Mouse (Mus musculus): ENCODE data around the gene Slc9a6. TPM values are rescaled to one million over a fixed set of nuclear protein-coding genes. Genes with fewer than 3 reads are reported as not detected.

The Slc9a6 gene
- polyA plus RNA-seq, 1 experiment from 2014 or later: 28.4 TPM

DNA sequence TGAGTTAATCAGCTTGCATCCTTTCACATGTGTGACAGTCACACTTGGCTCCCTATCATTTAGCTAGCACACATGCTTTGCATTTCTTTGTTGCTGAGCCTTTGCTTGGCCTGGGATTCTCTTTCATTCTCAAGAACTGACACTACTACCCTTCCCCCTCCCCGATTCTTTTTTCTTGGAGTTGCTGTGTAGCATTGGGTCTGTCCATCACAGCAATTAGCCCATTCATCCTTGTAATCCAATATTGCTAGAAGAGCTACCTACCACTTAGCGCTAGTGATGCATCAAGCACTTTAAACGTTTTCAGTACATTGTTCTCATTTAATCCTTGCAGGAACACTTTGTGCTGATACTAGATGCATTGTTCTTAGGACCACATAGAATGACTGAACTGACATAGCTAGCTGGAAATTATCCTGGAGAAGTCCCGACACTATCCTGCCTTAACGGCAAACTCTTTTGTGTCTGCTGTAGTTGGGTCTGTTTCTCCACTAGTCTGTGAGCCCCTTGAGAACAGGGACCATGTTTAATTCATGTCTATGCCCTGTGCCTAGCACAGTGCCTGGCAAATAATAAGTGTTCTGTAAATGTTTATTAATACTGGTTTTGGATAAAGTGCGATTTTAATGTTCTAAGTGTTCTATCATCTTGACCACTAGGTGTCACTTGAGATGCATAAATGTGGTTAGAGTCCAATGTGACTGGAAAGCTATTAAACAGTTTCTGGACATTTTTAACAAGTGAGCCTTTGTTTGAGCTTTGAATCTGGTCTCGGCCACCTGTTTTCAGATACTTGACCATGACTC is 40.2 kb downstream of the Slc9a6 start:
- 39% methylated on average over 7 of the region's 7 CpGs for WGBS
- H3K27ac ChIP-seq: no peak overlapping the region
- H3K4me3 ChIP-seq (replicated peaks): no peak overlapping the region
- H3K4me2 ChIP-seq: no peak overlapping the region
- H3K4me1 ChIP-seq: no peaks in the 10 kb centered on the region; the same call in 1 of the 2 replicates
- no peaks in the 10 kb centered on the region for H3K36me3 ChIP-seq (replicated peaks)
- H3K9ac ChIP-seq: no peak overlapping the region
- H3K27me3 ChIP-seq: no peaks in the 10 kb centered on the region
- no peaks in the 10 kb centered on the region for H3K9me3 ChIP-seq
- peak; percentile 41; the same call in 1 of the 2 replicates for ATAC-seq (ENCODE audit: low FRiP score)

- Histone ChIP-seq H3K4me2 (no peak overlapping the region), H3K4me1 (no peaks in the 10 kb centered on the region; the same call in 1 of the 2 replicates), H3K36me3 (replicated peaks) (no peaks in the 10 kb centered on the region), H3K4me3 (replicated peaks) (no peak overlapping the region), H3K9ac (no peak overlapping the region), H3K27ac (no peak overlapping the region), H3K9me3 (no peaks in the 10 kb centered on the region), H3K27me3 (no peaks in the 10 kb centered on the region)
- ATAC-seq (ENCODE audit: low FRiP score): no peak
- WGBS: 83% methylated on average over 2 of the region's 2 CpGs
These were observed 40.7 kb downstream of the Slc9a6 start for GRCm38 (mm10) chrX:56650355-56650652.

- H3K9me3 ChIP-seq: no peaks in the 10 kb centered on the region
- no peak overlapping the region for H3K27ac ChIP-seq
- no peak overlapping the region for H3K4me2 ChIP-seq
- no peaks in the 10 kb centered on the region for H3K27me3 ChIP-seq
- no peak overlapping the region for H3K9ac ChIP-seq
- no peak overlapping the region for H3K4me3 ChIP-seq (replicated peaks)
- no peaks in the 10 kb centered on the region for H3K36me3 ChIP-seq (replicated peaks)
- WGBS: 68% methylated on average over 6 of the region's 6 CpGs
- no peaks in the 10 kb centered on the region; the same call in 1 of the 2 replicates for H3K4me1 ChIP-seq
- no peak for ATAC-seq (ENCODE audit: low FRiP score)
These were observed 41.3 kb downstream of the Slc9a6 start for GRCm38 (mm10) chrX:56650885-56651284.

GRCm38 (mm10) chrX:56651738-56652137 is 42.2 kb downstream of the Slc9a6 start:
- WGBS: 62% methylated on average over 7 of the region's 7 CpGs
- Histone ChIP-seq H3K4me1 (no peaks in the 10 kb centered on the region), H3K9me3 (no peaks in the 10 kb centered on the region), H3K9ac (no peak overlapping the region), H3K27me3 (no peaks in the 10 kb centered on the region), H3K27ac (no peak overlapping the region), H3K4me2 (no peak overlapping the region), H3K4me3 (replicated peaks) (no peak overlapping the region), H3K36me3 (replicated peaks) (no peaks in the 10 kb centered on the region)
- no peak for ATAC-seq (ENCODE audit: low FRiP score)

DNA sequence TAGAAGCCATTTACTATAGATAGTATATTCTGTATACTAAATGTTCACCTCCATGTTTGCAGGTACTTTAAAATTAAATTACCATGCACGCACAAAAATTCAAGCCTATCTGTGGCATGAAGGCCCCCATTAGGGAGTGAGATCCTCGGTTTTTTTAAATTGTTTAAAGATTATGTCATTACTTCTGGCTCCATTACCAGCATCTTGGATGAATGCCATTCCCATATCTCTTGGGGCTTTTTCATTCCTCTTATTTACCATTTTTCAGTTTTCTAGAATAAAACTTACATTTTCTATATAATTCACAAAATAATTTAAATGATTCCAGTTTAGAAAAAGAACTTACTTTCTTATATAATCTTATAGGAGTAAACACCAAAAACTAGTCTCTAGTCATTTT is 46.1 kb downstream of the Slc9a6 start:
- no peak for ATAC-seq (ENCODE audit: low FRiP score)
- 80% methylated on average over 2 of the region's 2 CpGs for WGBS
- Histone ChIP-seq H3K9me3 (no peaks in the 10 kb centered on the region), H3K4me1 (peaks cover 4% of the 10 kb centered on the region; the same call in 1 of the 2 replicates), H3K4me3 (replicated peaks) (no peak overlapping the region), H3K9ac (no peak overlapping the region), H3K4me2 (no peak overlapping the region), H3K27ac (no peak overlapping the region), H3K36me3 (replicated peaks) (no peaks in the 10 kb centered on the region), H3K27me3 (no peaks in the 10 kb centered on the region)

DNA sequence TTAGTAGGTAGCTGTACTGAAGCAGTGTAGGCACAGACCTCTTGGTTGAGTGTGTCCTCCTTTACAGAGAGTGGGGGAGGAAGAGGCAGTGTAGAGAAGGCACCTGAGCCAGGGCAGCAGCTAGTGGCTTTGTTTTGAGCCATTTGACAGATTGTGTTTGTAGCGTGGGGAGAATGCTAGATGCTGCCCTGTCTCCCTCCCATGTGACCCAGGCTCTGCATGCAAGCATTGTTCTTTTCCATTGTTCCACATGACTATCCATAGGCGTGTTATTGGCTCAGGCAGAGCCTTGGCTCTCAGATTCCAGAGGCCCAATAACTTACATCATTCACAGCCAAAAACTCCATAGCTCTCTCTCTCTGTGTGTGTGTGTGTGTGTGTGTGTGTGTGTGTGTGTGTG is 49.7 kb downstream of the Slc9a6 start:
- WGBS: 28% methylated on average over 2 of the region's 2 CpGs
- no peaks in the 10 kb centered on the region for H3K27me3 ChIP-seq
- no peak overlapping the region for H3K4me2 ChIP-seq
- H3K4me3 ChIP-seq (replicated peaks): no peak overlapping the region
- no peaks in the 10 kb centered on the region for H3K9me3 ChIP-seq
- ATAC-seq (ENCODE audit: low FRiP score): no peak
- H3K4me1 ChIP-seq: peaks cover 4% of the 10 kb centered on the region; the same call in 1 of the 2 replicates
- no peaks in the 10 kb centered on the region for H3K36me3 ChIP-seq (replicated peaks)
- H3K27ac ChIP-seq: no peak overlapping the region
- H3K9ac ChIP-seq: no peak overlapping the region

DNA sequence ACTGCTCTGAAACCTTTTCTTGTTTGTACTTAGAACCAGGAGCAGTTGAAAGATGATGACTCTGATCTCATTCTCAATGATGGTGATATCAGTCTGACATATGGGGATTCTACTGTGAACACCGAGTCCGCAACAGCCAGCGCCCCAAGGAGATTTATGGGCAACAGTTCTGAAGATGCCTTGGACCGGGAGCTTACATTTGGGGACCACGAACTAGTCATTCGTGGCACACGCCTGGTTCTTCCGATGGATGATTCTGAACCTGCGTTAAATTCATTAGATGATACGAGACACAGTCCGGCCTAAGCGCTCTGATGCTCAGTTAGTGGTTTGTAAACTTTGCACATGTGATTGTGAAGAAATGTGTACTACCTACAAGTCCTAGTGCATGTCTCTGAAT is 51.6 kb downstream of the Slc9a6 start:
- no peaks in the 10 kb centered on the region for H3K9me3 ChIP-seq
- no peak for ATAC-seq (ENCODE audit: low FRiP score)
- no peaks in the 10 kb centered on the region for H3K36me3 ChIP-seq (replicated peaks)
- H3K27me3 ChIP-seq: no peaks in the 10 kb centered on the region
- WGBS: 88% methylated on average over 12 of the region's 12 CpGs
- no peak overlapping the region for H3K27ac ChIP-seq
- H3K4me3 ChIP-seq (replicated peaks): no peak overlapping the region
- no peak overlapping the region for H3K4me2 ChIP-seq
- peaks cover 4% of the 10 kb centered on the region; the same call in 1 of the 2 replicates for H3K4me1 ChIP-seq
- H3K9ac ChIP-seq: no peak overlapping the region

GRCm38 (mm10) chrX:56662316-56662715 is 52.8 kb downstream of the Slc9a6 start:
- no peak for ATAC-seq (ENCODE audit: low FRiP score)
- Histone ChIP-seq H3K9ac (no peak overlapping the region), H3K4me3 (replicated peaks) (no peak overlapping the region), H3K9me3 (no peaks in the 10 kb centered on the region), H3K36me3 (replicated peaks) (no peaks in the 10 kb centered on the region), H3K4me2 (no peak overlapping the region), H3K27me3 (no peaks in the 10 kb centered on the region), H3K4me1 (peaks cover 4% of the 10 kb centered on the region; the same call in 1 of the 2 replicates), H3K27ac (no peak overlapping the region)
- WGBS: 73% methylated on average over 6 of the region's 6 CpGs

- no peak overlapping the region for H3K27ac ChIP-seq
- WGBS: 64% methylated on average over 4 of the region's 4 CpGs
- no peak overlapping the region for H3K9ac ChIP-seq
- no peaks in the 10 kb centered on the region for H3K9me3 ChIP-seq
- peak; percentile 49; the same call in 1 of the 2 replicates for ATAC-seq (ENCODE audit: low FRiP score)
- H3K4me3 ChIP-seq (replicated peaks): no peak overlapping the region
- H3K27me3 ChIP-seq: no peaks in the 10 kb centered on the region
- H3K4me2 ChIP-seq: no peak overlapping the region
- no peaks in the 10 kb centered on the region for H3K36me3 ChIP-seq (replicated peaks)
- H3K4me1 ChIP-seq: peaks cover 4% of the 10 kb centered on the region; the same call in 1 of the 2 replicates
These were observed 53.8 kb downstream of the Slc9a6 start for GRCm38 (mm10) chrX:56663377-56663776.

DNA sequence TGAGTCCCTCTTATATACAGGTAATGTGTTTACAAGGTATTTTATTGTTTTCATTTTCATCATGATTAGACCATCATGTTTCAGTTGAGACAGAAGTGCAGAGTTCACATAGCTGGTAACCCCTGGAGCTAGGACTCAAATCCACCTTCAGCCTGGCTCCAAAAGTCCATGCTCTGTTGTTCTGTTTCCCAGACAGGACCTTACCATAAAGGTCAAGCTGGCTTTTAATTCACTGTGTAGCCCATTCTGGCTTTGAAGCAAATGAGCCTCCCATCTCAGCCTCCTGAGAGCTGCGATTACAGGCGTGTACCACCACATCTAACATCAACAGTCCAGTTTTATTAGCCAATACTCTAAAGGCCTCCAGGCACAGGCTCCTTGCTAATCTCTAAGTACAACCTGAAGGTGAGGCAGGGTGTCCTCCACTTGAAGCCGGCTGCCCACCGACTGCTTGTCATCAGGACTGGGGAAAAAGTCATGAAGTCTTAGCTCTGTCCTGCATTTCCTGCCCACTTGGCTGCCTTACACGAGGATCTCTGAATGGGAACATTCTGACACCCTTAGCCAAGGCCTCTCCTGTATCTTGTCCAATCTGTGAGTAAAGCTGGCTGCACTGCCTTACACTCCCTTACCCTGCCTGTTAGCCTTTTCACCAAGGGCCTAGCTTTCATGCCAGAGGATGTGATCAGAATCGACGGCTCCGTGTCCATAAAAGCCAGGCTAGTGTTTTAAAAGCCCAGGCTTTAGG is 55.8 kb downstream of the Slc9a6 start:
- H3K9me3 ChIP-seq: no peaks in the 10 kb centered on the region
- ATAC-seq (ENCODE audit: low FRiP score): no peak
- WGBS: 78% methylated on average over 8 of the region's 8 CpGs
- no peak overlapping the region for H3K4me3 ChIP-seq (replicated peaks)
- H3K4me1 ChIP-seq: no peaks in the 10 kb centered on the region
- no peak overlapping the region for H3K9ac ChIP-seq
- no peaks in the 10 kb centered on the region for H3K27me3 ChIP-seq
- H3K36me3 ChIP-seq (replicated peaks): no peaks in the 10 kb centered on the region
- H3K27ac ChIP-seq: no peak overlapping the region
- no peak overlapping the region for H3K4me2 ChIP-seq

GRCm38 (mm10) chrX:56667296-56667695 is 57.7 kb downstream of the Slc9a6 start:
- Histone ChIP-seq H3K9me3 (no peaks in the 10 kb centered on the region), H3K4me2 (no peak overlapping the region), H3K36me3 (replicated peaks) (no peaks in the 10 kb centered on the region), H3K4me1 (no peaks in the 10 kb centered on the region), H3K4me3 (replicated peaks) (no peak overlapping the region), H3K27me3 (no peaks in the 10 kb centered on the region), H3K9ac (no peak overlapping the region), H3K27ac (no peak overlapping the region)
- 88% methylated on average over 6 of the region's 6 CpGs for WGBS
- ATAC-seq (ENCODE audit: low FRiP score): no peak

- Histone ChIP-seq H3K9ac (no peak overlapping the region), H3K9me3 (no peaks in the 10 kb centered on the region), H3K4me3 (replicated peaks) (no peak overlapping the region), H3K27ac (no peak overlapping the region), H3K4me1 (no peaks in the 10 kb centered on the region), H3K4me2 (no peak overlapping the region), H3K36me3 (replicated peaks) (no peaks in the 10 kb centered on the region), H3K27me3 (no peaks in the 10 kb centered on the region)
- WGBS: 94% methylated on average over 5 of the region's 5 CpGs
- ATAC-seq (ENCODE audit: low FRiP score): no peak
These were observed 58.5 kb downstream of the Slc9a6 start for GRCm38 (mm10) chrX:56668051-56668450.

GRCm38 (mm10) chrX:56668501-56668900 is 58.9 kb downstream of the Slc9a6 start:
- no peak overlapping the region for H3K9ac ChIP-seq
- H3K4me3 ChIP-seq (replicated peaks): no peak overlapping the region
- H3K27ac ChIP-seq: no peak overlapping the region
- ATAC-seq (ENCODE audit: low FRiP score): no peak
- WGBS: 80% methylated on average over 3 of the region's 3 CpGs
- H3K4me2 ChIP-seq: no peak overlapping the region
- no peaks in the 10 kb centered on the region for H3K36me3 ChIP-seq (replicated peaks)
- H3K4me1 ChIP-seq: no peaks in the 10 kb centered on the region
- no peaks in the 10 kb centered on the region for H3K27me3 ChIP-seq
- H3K9me3 ChIP-seq: no peaks in the 10 kb centered on the region
